Mouse (Mus musculus): ENCODE results near the gene Prrt1.

DNA sequence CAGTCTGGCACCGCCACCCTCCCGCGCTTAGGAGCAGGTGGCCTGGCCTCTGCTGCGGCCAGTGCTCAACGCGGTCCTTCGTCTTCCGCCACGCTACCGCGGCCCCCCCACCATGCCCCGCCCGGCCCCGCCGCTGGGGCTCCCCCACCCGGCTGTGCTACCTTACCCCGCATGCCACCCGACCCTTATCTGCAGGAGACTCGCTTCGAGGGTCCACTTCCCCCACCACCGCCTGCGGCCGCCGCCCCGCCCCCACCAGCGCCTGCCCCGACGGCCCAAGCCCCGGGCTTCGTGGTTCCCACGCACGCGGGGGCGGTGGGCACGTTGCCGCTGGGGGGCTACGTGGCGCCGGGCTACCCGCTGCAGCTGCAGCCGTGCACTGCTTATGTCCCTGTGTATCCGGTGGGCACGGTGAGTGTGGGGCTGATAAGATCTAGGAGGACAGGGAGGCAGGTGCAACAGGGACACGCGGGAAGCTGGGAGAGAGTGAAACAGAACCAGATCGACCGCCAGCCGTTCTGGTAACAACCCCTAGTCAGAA is 1.5 kb downstream of the Prrt1 start:
- no peak for TF ChIP-seq CTCF (IDR thresholded peaks at IDR 0.05; ENCODE audit: insufficient read depth, low read depth, low read length)
- TF ChIP-seq POLR2A (IDR thresholded peaks at IDR 0.05; ENCODE audit: insufficient read depth, low read depth, low read length), result no peak

Measured in olfactory bulb, adult 2 months (tissue).